Mouse (Mus musculus): ENCODE results near the gene Gm13278.

- TF ChIP-seq CTCF (IDR thresholded peaks at IDR 0.05; ENCODE audit: low read depth, low read length) (no peak), POLR2A (IDR thresholded peaks at IDR 0.05; ENCODE audit: insufficient read depth, low read length) (no peak), EP300 (IDR thresholded peaks at IDR 0.05; ENCODE audit: insufficient read depth, low read depth, low read length) (no peak)
These were observed 31.6 kb downstream of the Gm13278 start for GRCm38 (mm10) chr4:88822995-88823394.

Data from ES-Bruce4 (cell line).